Mouse (Mus musculus) G1E (cell line): ENCODE results near the gene Hpse2. TPM values are rescaled to one million over a fixed set of nuclear protein-coding genes. Genes with fewer than 3 reads are reported as not detected.

Experiments used
- ATAC-seq: 2 replicates; pipeline ENCODE4 v1.8.0; 2016; ENCODE audit warnings: mild to moderate bottlenecking; ENCODE audit not compliant: insufficient number of reproducible peaks, poor library complexity, low FRiP score, severe bottlenecking; ENCODE audit errors: extremely low read depth
- DNase-seq: peaks from one replicate; pipeline ENCODE4 v3.0.0; 2012; ENCODE audit warnings: low spot score
- H3K27me3 ChIP-seq: 2 replicates; pipeline ENCODE4 v1.6.1; 2012; ENCODE audit warnings: mild to moderate bottlenecking, low read length, inconsistent platforms; ENCODE audit not compliant: insufficient read depth
- H3K36me3 ChIP-seq: replicated peaks from 2 replicates; pipeline ENCODE3; 2012; ENCODE audit warnings: mild to moderate bottlenecking, inconsistent platforms
- H3K4me1 ChIP-seq: 2 replicates; pipeline ENCODE4 v1.6.1; 2012; ENCODE audit warnings: low read depth, low read length, inconsistent platforms, mixed read lengths; ENCODE audit not compliant: insufficient read depth
- H3K4me3 ChIP-seq: 2 replicates; pipeline ENCODE4 v1.5.1; 2012; ENCODE audit warnings: low read depth, mild to moderate bottlenecking, inconsistent platforms, low read length, moderate library complexity, mixed read lengths
- H3K9me3 ChIP-seq: replicated peaks from 2 replicates; pipeline ENCODE4 v1.6.1; 2012; ENCODE audit warnings: inconsistent platforms
- CTCF ChIP-seq: IDR thresholded peaks from 2 replicates; pipeline ENCODE4 v1.5.1; 2012; ENCODE audit warnings: low read depth, low read length, inconsistent platforms, mixed read lengths
- GATA1 ChIP-seq: IDR thresholded peaks from 2 replicates; pipeline ENCODE4 v1.6.1; 2012; ENCODE audit warnings: borderline replicate concordance, low read length, inconsistent platforms, mixed read lengths
- GATA2 ChIP-seq: IDR thresholded peaks from 2 replicates; pipeline ENCODE4 v1.6.1; 2012; ENCODE audit warnings: low read depth, low read length, inconsistent platforms, borderline replicate concordance
- POLR2AphosphoS5 ChIP-seq: IDR thresholded peaks from 2 replicates; pipeline ENCODE4 v1.6.1; 2012; ENCODE audit warnings: low read depth, low read length, inconsistent platforms; ENCODE audit not compliant: insufficient replicate concordance
- TAL1 ChIP-seq: conservative IDR thresholded peaks from 2 replicates; pipeline ENCODE4 v1.6.1; 2012; ENCODE audit warnings: low read depth, low read length, inconsistent platforms, mixed read lengths
- polyA plus RNA-seq: library from polyadenylated mRNA; stranded (reverse); fragments of >175 nt; gene quantifications from 2 replicates; pipeline ENCODE4 v1.2.3, GENCODE M21; 2012
- total RNA-seq, 2 experiments: library from RNA; stranded (forward) in 1 of 2; stranded (reverse) in 1 of 2; fragments of 200-1000 nt in 1 of 2; fragments of >200 nt in 1 of 2; fragmentation: Nextera tagmentation in 1 of 2; gene quantifications; 2 replicates each; pipeline ENCODE4 v1.2.3; 2014 to 2017

Gene Hpse2
- total RNA-seq (2014; fragmentation: Nextera tagmentation) (not detected in 2 replicates), total RNA-seq (2017) (0.16 and 0.17 TPM in 2 replicates), polyA plus RNA-seq (not detected in 2 replicates)

GRCm38 (mm10) chr19:43388017-43388904 is at the start of gene Hpse2:
Gene Hpse2, minus strand, starts transcription at chr19:43388355.
- no peak for ATAC-seq
- no peaks in the 10 kb centered on the region for H3K4me1 ChIP-seq
- no peak for DNase-seq
- no peak within 1 kb of the TSS for H3K4me3 ChIP-seq
- H3K36me3 ChIP-seq = no peaks in the 10 kb centered on the region
- peaks cover 15% of the 10 kb centered on the region for H3K27me3 ChIP-seq
- H3K9me3 ChIP-seq = no peaks in the 10 kb centered on the region
- TF ChIP-seq POLR2AphosphoS5 = no peak
- no peak for TF ChIP-seq GATA2
- no peak for TF ChIP-seq GATA1
- no peak for TF ChIP-seq TAL1
- TF ChIP-seq CTCF = no peak

GRCm38 (mm10) chr19:43427446-43428224 is 39.5 kb upstream of the Hpse2 start:
- ATAC-seq = no peak
- no peaks in the 10 kb centered on the region for H3K9me3 ChIP-seq
- H3K4me1 ChIP-seq = no peaks in the 10 kb centered on the region
- TF ChIP-seq TAL1 (no peak), CTCF (no peak), GATA1 (no peak), POLR2AphosphoS5 (no peak), GATA2 (no peak)
- H3K27me3 ChIP-seq = peaks cover 17% of the 10 kb centered on the region
- no peaks in the 10 kb centered on the region for H3K36me3 ChIP-seq
- H3K4me3 ChIP-seq = no peak overlapping the region
- DNase-seq = no peak

GRCm38 (mm10) chr19:43424082-43424481 is 35.9 kb upstream of the Hpse2 start:
- TF ChIP-seq POLR2AphosphoS5 (no peak), TAL1 (no peak), GATA2 (no peak), CTCF (no peak), GATA1 (no peak)
- Histone ChIP-seq H3K36me3 (no peaks in the 10 kb centered on the region), H3K4me1 (no peaks in the 10 kb centered on the region), H3K9me3 (no peaks in the 10 kb centered on the region), H3K4me3 (no peak overlapping the region), H3K27me3 (peaks cover 19% of the 10 kb centered on the region)
- DNase-seq = no peak
- no peak for ATAC-seq

DNA sequence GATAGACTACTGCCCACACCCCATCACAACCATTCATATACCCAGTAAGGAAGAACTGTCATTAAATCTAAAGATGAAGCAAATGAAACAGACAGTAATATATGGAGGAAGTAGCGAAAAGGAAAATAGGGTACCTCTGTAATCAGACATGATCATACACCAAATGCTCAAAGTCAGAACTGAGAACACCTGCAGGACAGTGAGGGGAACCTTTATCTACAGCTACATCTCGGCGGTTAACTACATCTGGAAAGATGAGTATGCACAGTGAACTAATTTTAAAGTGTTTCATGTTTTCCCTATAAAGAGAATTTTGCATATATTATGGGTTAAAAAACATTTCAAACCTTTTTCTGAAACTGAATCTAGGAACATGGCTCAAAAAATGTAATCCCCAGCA is 32.4 kb upstream of the Hpse2 start:
- H3K27me3 ChIP-seq = peaks cover 2% of the 10 kb centered on the region; the same call in 1 of the 2 replicates
- H3K4me3 ChIP-seq = no peak overlapping the region
- no peaks in the 10 kb centered on the region for H3K36me3 ChIP-seq
- TF ChIP-seq GATA2 = no peak
- no peak for TF ChIP-seq GATA1
- TF ChIP-seq POLR2AphosphoS5 = no peak
- no peak for TF ChIP-seq TAL1
- TF ChIP-seq CTCF = no peak
- ATAC-seq (no peak), DNase-seq (no peak)
- H3K9me3 ChIP-seq = no peaks in the 10 kb centered on the region
- H3K4me1 ChIP-seq = no peaks in the 10 kb centered on the region

DNA sequence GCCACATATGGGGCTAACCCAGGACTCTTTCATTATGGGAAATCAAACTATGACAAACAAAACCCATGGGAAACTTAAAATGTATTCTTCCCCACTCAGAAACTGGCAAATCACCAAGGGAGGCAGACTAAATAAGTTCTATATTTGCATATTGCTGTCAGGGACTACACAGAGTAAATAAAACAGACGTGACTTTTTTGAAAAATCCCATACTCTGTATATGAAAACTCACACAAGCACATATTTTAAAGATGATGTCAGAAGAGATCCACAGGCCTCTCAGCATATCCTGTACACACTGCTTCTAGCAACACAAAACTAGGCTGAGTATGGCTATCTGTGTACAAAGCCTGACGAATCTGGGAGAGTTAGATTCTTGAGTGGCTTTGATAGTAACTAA is 27.4 kb upstream of the Hpse2 start:
- no peaks in the 10 kb centered on the region for H3K9me3 ChIP-seq
- no peak for TF ChIP-seq CTCF
- H3K4me1 ChIP-seq = no peaks in the 10 kb centered on the region
- H3K4me3 ChIP-seq = no peak overlapping the region
- no peaks in the 10 kb centered on the region for H3K36me3 ChIP-seq
- ATAC-seq (no peak), DNase-seq (no peak)
- H3K27me3 ChIP-seq = peaks cover 2% of the 10 kb centered on the region; the same call in 1 of the 2 replicates

- no peaks in the 10 kb centered on the region for H3K4me1 ChIP-seq
- no peak for DNase-seq
- ATAC-seq = no peak
- no peaks in the 10 kb centered on the region for H3K36me3 ChIP-seq
- no peak overlapping the region for H3K4me3 ChIP-seq
- TF ChIP-seq GATA1 = no peak
- TF ChIP-seq POLR2AphosphoS5 = no peak
- no peak for TF ChIP-seq TAL1
- TF ChIP-seq GATA2 = no peak
- no peak for TF ChIP-seq CTCF
- H3K27me3 ChIP-seq = peaks cover 2% of the 10 kb centered on the region; the same call in 1 of the 2 replicates
- no peaks in the 10 kb centered on the region for H3K9me3 ChIP-seq
Observed at GRCm38 (mm10) chr19:43407181-43407580, 19.0 kb upstream of the Hpse2 start.
